Mouse (Mus musculus) erythroblast, embryonic 14.5 days (primary cell): ENCODE data around the gene Tns3. TPM values are rescaled to one million over a fixed set of nuclear protein-coding genes. Genes with fewer than 3 reads are reported as not detected.

Experiments
- H3K27me3 ChIP-seq: 2 replicates; pipeline ENCODE4 v1.6.1; 2012; ENCODE audit warnings: inconsistent platforms; ENCODE audit not compliant: control insufficient read depth
- H3K36me3 ChIP-seq: 2 replicates; pipeline ENCODE4 v1.6.1; 2012; ENCODE audit warnings: mild to moderate bottlenecking, inconsistent platforms; ENCODE audit not compliant: control insufficient read depth
- H3K4me1 ChIP-seq: 2 replicates; pipeline ENCODE4 v1.6.1; 2012; ENCODE audit warnings: inconsistent platforms; ENCODE audit not compliant: control insufficient read depth
- H3K4me3 ChIP-seq: replicated peaks from 2 replicates; pipeline ENCODE3; 2012; ENCODE audit warnings: moderate library complexity, mild to moderate bottlenecking, inconsistent platforms
- H3K9me3 ChIP-seq: 2 replicates; pipeline ENCODE4 v1.6.1; 2012; ENCODE audit warnings: low read length, inconsistent platforms, mixed read lengths; ENCODE audit not compliant: control insufficient read depth
- GATA1 ChIP-seq: IDR thresholded peaks from 2 replicates; pipeline ENCODE4 v1.6.1; 2012; ENCODE audit warnings: low read length, inconsistent platforms, mixed read lengths
- TAL1 ChIP-seq: IDR thresholded peaks from 3 replicates; pipeline ENCODE4 v1.6.1; 2012; ENCODE audit warnings: low read length, inconsistent platforms, mixed read lengths
- polyA plus RNA-seq: library from polyadenylated mRNA; stranded (reverse); fragments of >175 nt; gene quantifications from 2 replicates; pipeline ENCODE4 v1.2.3, GENCODE M21; 2012

The Tns3 gene
- polyA plus RNA-seq, 1 experiment = 0.01 TPM

DNA sequence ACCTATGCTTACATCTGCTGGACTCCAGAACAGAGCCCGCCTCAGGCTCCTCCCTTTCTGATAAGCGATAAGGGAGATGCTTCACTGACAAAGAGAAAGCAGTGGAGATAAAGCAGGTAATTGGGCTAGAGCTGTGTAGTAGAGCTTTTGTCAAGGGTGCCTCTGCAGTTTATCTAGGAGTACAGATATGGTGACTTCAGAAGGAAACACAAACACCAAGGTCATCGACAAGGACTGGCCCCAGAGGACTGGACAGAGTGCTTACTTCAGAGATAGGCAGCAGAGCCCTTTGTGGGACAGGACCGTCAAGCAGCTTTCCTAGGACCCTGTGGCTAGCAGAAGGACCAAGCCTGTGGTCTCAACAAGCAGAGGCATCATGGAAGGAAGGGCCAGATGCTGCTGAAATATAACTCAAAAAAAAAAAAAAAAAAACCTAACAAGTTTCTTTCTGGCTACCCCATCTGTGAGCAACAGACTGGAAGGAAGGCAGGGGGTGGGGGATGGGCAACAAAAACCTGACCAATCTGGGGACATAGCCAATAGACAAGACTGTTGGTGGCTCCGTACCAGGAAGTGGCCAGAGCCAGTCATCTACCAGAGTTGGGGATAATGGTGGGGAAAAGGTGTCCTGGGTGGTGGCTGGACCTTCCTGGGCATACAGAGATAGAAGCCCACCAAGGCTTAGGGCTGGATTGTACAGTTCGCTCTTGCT is 25.2 kb downstream of the Tns3 start:
- peaks cover 22% of the 10 kb centered on the region for H3K4me1 ChIP-seq
- H3K27me3 ChIP-seq = no peaks in the 10 kb centered on the region

DNA sequence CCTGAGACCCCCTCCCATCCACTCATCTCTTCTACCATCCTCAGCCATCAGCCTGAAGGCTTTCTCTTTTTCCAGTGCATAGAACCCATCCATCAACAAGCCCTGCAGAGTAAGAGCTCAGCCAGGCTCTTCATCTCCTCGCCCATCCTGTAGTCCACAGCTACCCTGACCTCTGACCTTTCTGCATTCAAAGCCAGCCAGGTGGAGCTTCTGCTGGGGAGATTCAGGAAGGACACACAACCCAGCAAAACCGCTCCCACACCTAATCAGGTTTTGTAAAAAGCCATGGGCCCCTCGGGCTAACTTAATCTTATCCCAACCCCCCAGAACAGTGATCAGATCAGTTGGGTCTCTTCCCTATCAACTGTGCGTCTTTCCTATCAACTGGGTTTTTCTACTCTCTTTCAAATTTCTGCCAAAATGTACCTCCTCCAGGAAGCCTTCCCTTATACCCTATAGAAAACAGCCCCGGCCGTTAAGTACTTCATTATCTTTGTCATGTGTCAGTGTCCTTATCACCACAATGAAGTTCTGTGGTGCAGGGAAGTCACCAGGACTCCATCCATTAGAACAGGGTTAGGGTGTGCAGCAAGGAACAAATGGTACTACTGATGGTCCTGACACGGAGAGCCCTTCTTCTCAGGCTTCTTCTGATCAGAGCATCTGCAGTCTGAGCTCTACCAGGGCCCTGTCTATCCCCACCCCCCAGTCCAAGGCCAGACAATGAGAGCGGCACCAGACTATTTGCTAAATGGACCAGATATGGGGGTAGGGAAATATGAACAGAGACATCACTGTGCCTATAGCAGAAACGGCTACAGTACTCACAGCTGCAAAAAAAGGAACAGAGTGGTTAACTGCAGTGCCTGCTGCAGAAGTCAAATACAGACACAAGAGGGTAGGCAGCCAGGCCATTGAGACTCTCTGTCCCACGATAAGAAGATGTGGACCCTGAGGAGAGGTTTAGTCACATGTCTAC is 26.6 kb downstream of the Tns3 start:
- H3K36me3 ChIP-seq = no peaks in the 10 kb centered on the region
- no peaks in the 10 kb centered on the region for H3K9me3 ChIP-seq
- no peak overlapping the region for H3K4me3 ChIP-seq
- H3K4me1 ChIP-seq = peaks cover 22% of the 10 kb centered on the region
- H3K27me3 ChIP-seq = no peaks in the 10 kb centered on the region
- no peak for TF ChIP-seq TAL1
- no peak for TF ChIP-seq GATA1

More for the DNA sequence above, 25.2 kb downstream of the Tns3 start:
- Histone ChIP-seq H3K9me3 (no peaks in the 10 kb centered on the region), H3K36me3 (no peaks in the 10 kb centered on the region), H3K4me3 (no peak overlapping the region)
- TF ChIP-seq TAL1 (no peak), GATA1 (no peak)

DNA sequence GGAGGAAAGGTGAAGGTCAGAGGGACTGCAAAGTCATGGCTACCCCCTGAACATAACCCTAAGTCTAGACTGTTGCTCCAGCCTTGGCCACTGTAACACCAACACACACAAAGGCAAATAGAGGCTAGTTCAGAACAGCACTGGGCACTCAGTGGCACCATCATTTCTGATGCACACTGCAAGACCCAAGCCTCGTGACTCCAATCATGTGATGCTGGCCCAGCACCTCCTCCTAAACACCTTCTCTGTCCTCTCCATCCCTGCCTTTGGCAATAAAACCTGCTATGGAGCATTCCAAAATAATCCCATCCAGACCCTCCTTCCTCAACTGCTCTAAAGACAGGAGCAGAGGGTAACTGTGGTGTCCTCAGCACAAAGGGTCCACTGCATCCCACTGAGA is 27.7 kb downstream of the Tns3 start:
- TF ChIP-seq TAL1 (no peak), GATA1 (no peak)
- H3K27me3 ChIP-seq = no peaks in the 10 kb centered on the region
- no peaks in the 10 kb centered on the region for H3K36me3 ChIP-seq
- H3K9me3 ChIP-seq = no peaks in the 10 kb centered on the region
- peaks cover 22% of the 10 kb centered on the region for H3K4me1 ChIP-seq
- H3K4me3 ChIP-seq = no peak overlapping the region

DNA sequence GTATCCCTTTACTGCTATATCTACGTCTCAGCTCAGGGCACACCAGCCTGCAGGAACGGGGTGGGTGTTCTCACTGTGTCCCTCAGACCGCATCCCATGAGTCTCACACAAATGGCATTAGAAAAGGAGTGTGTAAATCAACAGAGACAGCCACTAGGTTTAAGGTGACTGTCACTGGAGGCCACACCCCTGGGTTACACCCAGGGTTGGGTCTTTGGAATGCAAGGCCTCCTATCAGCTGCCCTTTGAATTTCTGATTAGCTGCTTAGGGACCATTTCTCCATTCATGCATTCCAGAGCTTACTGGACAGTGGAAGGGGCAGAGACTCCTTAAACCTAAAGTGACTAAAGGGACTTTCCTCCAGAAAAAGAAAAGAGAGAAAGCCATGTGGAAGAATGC is 28.6 kb downstream of the Tns3 start:
- H3K36me3 ChIP-seq = no peaks in the 10 kb centered on the region
- peaks cover 22% of the 10 kb centered on the region for H3K4me1 ChIP-seq
- H3K9me3 ChIP-seq = no peaks in the 10 kb centered on the region
- TF ChIP-seq GATA1 (no peak), TAL1 (no peak)
- H3K27me3 ChIP-seq = no peaks in the 10 kb centered on the region
- H3K4me3 ChIP-seq = no peak overlapping the region

DNA sequence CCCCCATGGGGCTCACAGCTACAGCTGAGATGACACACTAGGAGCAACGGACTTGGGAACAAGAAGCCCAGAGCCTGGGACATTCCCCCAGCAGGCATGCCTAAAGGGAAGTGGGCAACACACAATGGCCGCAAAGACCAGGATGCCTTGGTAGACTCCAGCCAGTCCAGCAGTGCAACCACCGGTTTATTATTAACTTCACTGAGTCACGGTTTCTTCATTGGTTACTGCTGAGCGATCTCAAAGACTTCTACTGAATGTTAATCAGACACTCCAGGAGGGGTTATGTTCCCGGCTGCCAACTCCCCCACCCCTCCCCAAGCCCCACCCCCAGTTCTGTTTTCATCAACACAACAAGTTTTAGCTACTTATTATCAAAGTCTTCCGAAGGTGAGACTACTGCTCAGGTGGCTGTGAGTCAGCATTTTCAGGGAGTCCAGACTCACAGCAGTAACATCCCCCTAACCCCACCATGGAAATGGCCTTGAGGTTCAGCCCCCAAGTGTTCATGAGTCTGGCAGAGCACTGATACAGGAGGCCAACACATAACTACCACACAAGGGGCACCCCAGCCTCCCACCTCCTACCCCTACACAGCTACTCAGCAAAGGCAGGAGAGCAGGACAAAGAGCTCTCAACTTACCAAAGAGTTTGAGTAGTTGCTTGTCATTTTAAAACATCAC is 29.5 kb downstream of the Tns3 start:
- H3K4me1 ChIP-seq = peaks cover 22% of the 10 kb centered on the region

DNA sequence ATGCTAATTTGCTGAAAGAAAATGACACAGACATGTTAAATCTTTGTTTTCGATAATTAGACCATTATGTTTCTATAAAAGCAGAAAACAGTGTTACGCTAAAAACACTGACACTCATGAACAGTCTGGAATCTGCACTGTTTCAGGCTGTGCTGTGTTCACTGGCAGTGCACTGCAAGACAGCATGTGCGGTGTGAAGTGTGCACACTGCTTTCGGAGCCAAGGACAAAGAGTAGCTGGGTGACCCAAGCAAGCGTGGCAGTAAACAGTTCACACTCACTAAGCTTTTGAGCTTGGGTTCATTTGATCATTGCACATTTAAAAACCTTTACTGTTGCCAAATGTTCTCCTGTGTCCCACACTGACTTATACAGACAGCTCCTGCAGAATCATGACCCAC is 32.2 kb downstream of the Tns3 start:
- H3K36me3 ChIP-seq = no peaks in the 10 kb centered on the region
- no peaks in the 10 kb centered on the region for H3K27me3 ChIP-seq
- TF ChIP-seq GATA1 = no peak
- TF ChIP-seq TAL1 = no peak

More for the DNA sequence above, 29.5 kb downstream of the Tns3 start:
- H3K4me3 ChIP-seq = no peak overlapping the region
- no peaks in the 10 kb centered on the region for H3K9me3 ChIP-seq
- no peaks in the 10 kb centered on the region for H3K27me3 ChIP-seq
- no peak for TF ChIP-seq GATA1
- TF ChIP-seq TAL1 = no peak
- no peaks in the 10 kb centered on the region for H3K36me3 ChIP-seq

DNA sequence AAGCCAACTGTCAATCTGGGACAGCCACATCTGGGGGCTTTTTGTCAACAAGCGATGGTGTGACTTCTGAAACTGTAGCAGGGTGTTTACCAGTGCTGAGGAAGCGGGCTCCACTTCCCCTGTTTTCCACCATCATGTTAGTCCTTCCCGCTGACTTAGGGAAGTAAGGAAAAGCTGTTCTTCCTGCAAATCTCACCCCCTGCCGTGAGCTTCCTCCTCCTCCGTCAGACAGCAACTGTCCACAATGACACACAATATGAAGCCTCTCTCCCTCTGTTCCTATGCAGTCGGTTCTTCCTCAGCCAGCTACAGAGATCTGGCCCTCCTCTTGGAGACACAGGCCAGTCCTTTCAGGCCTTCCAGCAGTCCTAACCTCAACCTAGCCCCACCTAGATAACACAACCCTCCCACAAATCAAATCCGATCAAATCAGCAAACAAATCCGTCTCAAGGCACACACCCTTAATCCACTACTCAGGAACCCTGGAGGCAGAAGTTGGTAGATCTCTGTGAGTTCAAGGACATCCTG is 34.4 kb downstream of the Tns3 start:
- no peaks in the 10 kb centered on the region; the same call in 1 of the 2 replicates for H3K4me1 ChIP-seq
- no peaks in the 10 kb centered on the region for H3K36me3 ChIP-seq
- TF ChIP-seq GATA1 (no peak), TAL1 (no peak)
- no peak overlapping the region for H3K4me3 ChIP-seq
- no peaks in the 10 kb centered on the region for H3K9me3 ChIP-seq
- peaks cover 6% of the 10 kb centered on the region for H3K27me3 ChIP-seq

More for the DNA sequence above, 32.2 kb downstream of the Tns3 start:
- H3K4me1 ChIP-seq = peaks cover 14% of the 10 kb centered on the region
- no peaks in the 10 kb centered on the region for H3K9me3 ChIP-seq
- H3K4me3 ChIP-seq = no peak overlapping the region

DNA sequence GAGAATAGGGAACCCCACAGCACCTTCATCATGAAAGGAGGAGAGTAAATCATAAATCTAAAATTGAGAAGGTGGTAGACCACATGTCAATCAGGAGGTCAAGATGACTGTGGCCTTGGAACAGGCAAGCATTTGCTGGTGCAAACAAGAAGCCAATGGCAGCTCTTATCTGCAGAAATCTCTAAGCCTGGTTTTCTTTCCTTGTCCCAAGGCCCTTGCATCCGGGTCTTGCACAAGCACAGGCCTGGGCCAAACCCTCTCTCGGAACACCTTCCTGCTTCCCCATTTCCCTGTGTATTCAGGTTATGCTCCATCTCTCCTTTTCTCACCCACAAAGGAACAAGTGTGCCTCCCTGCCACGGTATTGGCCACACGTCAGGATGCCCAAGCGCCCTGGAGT is 35.0 kb downstream of the Tns3 start:
- no peak for TF ChIP-seq TAL1
- TF ChIP-seq GATA1 = no peak
- Histone ChIP-seq H3K4me1 (no peaks in the 10 kb centered on the region; the same call in 1 of the 2 replicates), H3K36me3 (no peaks in the 10 kb centered on the region), H3K4me3 (no peak overlapping the region), H3K9me3 (no peaks in the 10 kb centered on the region), H3K27me3 (peaks cover 12% of the 10 kb centered on the region)
